Mouse (Mus musculus): ENCODE results near the gene Atraid. TPM values are rescaled to one million over a fixed set of nuclear protein-coding genes. Genes with fewer than 3 reads are reported as not detected.
A peak's percentile ranks its signal among the peaks of the same experiment; 100 is the strongest.

The Atraid gene
- total and polyA plus RNA-seq, 3 experiments = 58.0 to 88.7 (median 60.1) TPM

- H3K9ac ChIP-seq (ENCODE audit: insufficient read depth, low read depth) = no peak overlapping the region
- no peaks in the 10 kb centered on the region for H3K27me3 ChIP-seq (replicated peaks)
- H3K4me2 ChIP-seq (ENCODE audit: insufficient read depth, low read depth, poor library complexity, severe bottlenecking) = no peak overlapping the region
- dilution Hi-C loops (cut with MboI; ENCODE audit: extremely low pct_ligation_motif_present, extremely low pct_unique_long_range_greater_than_20kb, low sequenced_read_pairs) (no loop called here), in situ Hi-C loops (cut with MboI; ENCODE audit: low pct_ligation_motif_present, low pct_unique_long_range_greater_than_20kb, low sequenced_read_pairs) (no loop called here)
- peaks cover 39 to 86% of the 10 kb centered on the region in 2 experiments for H3K36me3 ChIP-seq (replicated peaks in 1 of 2; ENCODE audit: control insufficient read depth in 1 of 2, insufficient read depth in 1 of 2, low read length in 1 of 2)
- no peak for TF ChIP-seq NRF1 (IDR thresholded peaks at IDR 0.05; ENCODE audit: low read depth, low read length)
- TF ChIP-seq JUND (conservative IDR thresholded peaks at IDR 0.05; ENCODE audit: low read depth, low read length) = no peak
- no peak for DNase-seq (ENCODE audit: extremely low read depth)
- H3K79me2 ChIP-seq (replicated peaks; ENCODE audit: control insufficient read depth, extremely low read depth, insufficient read depth, poor library complexity, severe bottlenecking) = no peaks in the 10 kb centered on the region
- no peak overlapping the region for H3K4me3 ChIP-seq (replicated peaks in 1 of 3; ENCODE audit: low read depth in 2 of 3, low read length in 2 of 3, poor library complexity in 1 of 3)
- no peaks in the 10 kb centered on the region for H3K4me1 ChIP-seq (ENCODE audit: control insufficient read depth in 1 of 2, insufficient read depth in 2 of 2)
- H3K27ac ChIP-seq (ENCODE audit: insufficient read depth, low read depth) = no peak overlapping the region
- no peaks in the 10 kb centered on the region for H3K9me3 ChIP-seq (replicated peaks; ENCODE audit: low read length)
These were observed 9.8 kb upstream of the Atraid start for GRCm38 (mm10) chr5:31038171-31038845.

GRCm38 (mm10) chr5:31046416-31046815 lies 1.7 kb upstream of the Atraid start:
- dilution Hi-C loops (cut with MboI; ENCODE audit: extremely low pct_ligation_motif_present, extremely low pct_unique_long_range_greater_than_20kb, low sequenced_read_pairs) (no loop called here), in situ Hi-C loops (cut with MboI; ENCODE audit: low pct_ligation_motif_present, low pct_unique_long_range_greater_than_20kb, low sequenced_read_pairs) (no loop called here)
- TF ChIP-seq IRF4 (IDR thresholded peaks at IDR 0.05; ENCODE audit: low read depth, low read length) = no peak
- TF ChIP-seq POLR2AphosphoS2 (IDR thresholded peaks at IDR 0.05; ENCODE audit: low read depth, low read length) = no peak
- no peak for TF ChIP-seq TBP (conservative IDR thresholded peaks at IDR 0.05; ENCODE audit: low read depth, low read length)
- TF ChIP-seq E2F4 (IDR thresholded peaks at IDR 0.05; ENCODE audit: insufficient replicate concordance, low read depth, low read length) = no peak
- TF ChIP-seq MAFK (IDR thresholded peaks at IDR 0.05; ENCODE audit: insufficient replicate concordance, low read length) = no peak
- TF ChIP-seq NELFE (IDR thresholded peaks at IDR 0.05; ENCODE audit: low read depth, low read length) = no peak
- TF ChIP-seq ZNF384 (IDR thresholded peaks at IDR 0.05; ENCODE audit: low read depth, low read length) = no peak
- TF ChIP-seq MAX (IDR thresholded peaks at IDR 0.05; ENCODE audit: low read length) = no peak
- TF ChIP-seq MEF2A (IDR thresholded peaks at IDR 0.05; ENCODE audit: borderline replicate concordance, low read depth, low read length) = no peak
- TF ChIP-seq MXI1 (IDR thresholded peaks at IDR 0.05; ENCODE audit: low read depth, low read length) = no peak
- no peak for TF ChIP-seq ZKSCAN1 (IDR thresholded peaks at IDR 0.05; ENCODE audit: borderline replicate concordance, low read depth, low read length)
- H3K27me3 ChIP-seq (replicated peaks) = no peaks in the 10 kb centered on the region
- no peak overlapping the region for H3K4me3 ChIP-seq (replicated peaks in 1 of 3; ENCODE audit: low read depth in 2 of 3, low read length in 2 of 3, poor library complexity in 1 of 3)
- DNase-seq (ENCODE audit: extremely low read depth) = no peak
- H3K4me2 ChIP-seq (ENCODE audit: insufficient read depth, low read depth, poor library complexity, severe bottlenecking) = no peak overlapping the region
- H3K4me1 ChIP-seq (ENCODE audit: control insufficient read depth in 1 of 2, insufficient read depth in 2 of 2) = peaks cover 0 to 22% of the 10 kb centered on the region in 2 experiments; a peak in 2 of 4 replicates
- 0 out of 2 replicates have a peak overlapping the region, but pooled peaks have one; percentile 68 for H3K9ac ChIP-seq (ENCODE audit: insufficient read depth, low read depth)
- H3K36me3 ChIP-seq (replicated peaks in 1 of 2; ENCODE audit: control insufficient read depth in 1 of 2, insufficient read depth in 1 of 2, low read length in 1 of 2) = peaks cover 22 to 40% of the 10 kb centered on the region in 2 experiments
- no peak overlapping the region for H3K27ac ChIP-seq (ENCODE audit: insufficient read depth, low read depth)
- H3K79me2 ChIP-seq (replicated peaks; ENCODE audit: control insufficient read depth, extremely low read depth, insufficient read depth, poor library complexity, severe bottlenecking) = peaks cover 3% of the 10 kb centered on the region; the same call in 1 of the 2 replicates
- H3K9me3 ChIP-seq (replicated peaks; ENCODE audit: low read length) = no peaks in the 10 kb centered on the region
